Mouse (Mus musculus) limb, embryonic 11.5 days (tissue): ENCODE measurements around the gene Nampt. TPM values are rescaled to one million over a fixed set of nuclear protein-coding genes. Genes with fewer than 3 reads are reported as not detected.

Source experiments
- ATAC-seq: fragments of 200-750 bp; cut with Nextera tagmentation; 2 replicates; pipeline ENCODE4 v1.8.0; 2017; ENCODE audit warnings: low read depth; ENCODE audit not compliant: insufficient number of reproducible peaks, low FRiP score, low TSS enrichment
- DNase-seq: peaks from one replicate; pipeline ENCODE4 v3.0.0-alpha.2; 2015; ENCODE audit warnings: low spot score
- H3K27ac ChIP-seq: fragments of 300-500 bp; sonication (generic); replicated peaks from 2 replicates; pipeline ENCODE4 v1.5.1; 2014; ENCODE audit warnings: low read depth, mild to moderate bottlenecking, low read length
- H3K27me3 ChIP-seq: fragments of 300-500 bp; sonication (generic); 2 replicates; pipeline ENCODE4 v1.6.1; 2014; ENCODE audit warnings: mild to moderate bottlenecking, low read length, mixed read lengths; ENCODE audit not compliant: control insufficient read depth, insufficient read depth
- H3K36me3 ChIP-seq: fragments of 300-500 bp; sonication (generic); 2 replicates; pipeline ENCODE4 v1.6.1; 2014; ENCODE audit warnings: mild to moderate bottlenecking, low read length, moderate library complexity, mixed read lengths; ENCODE audit not compliant: control insufficient read depth, insufficient read depth
- H3K4me1 ChIP-seq: fragments of 300-500 bp; sonication (generic); 2 replicates; pipeline ENCODE4 v1.6.1; 2014; ENCODE audit warnings: low read length, mixed read lengths; ENCODE audit not compliant: control insufficient read depth, insufficient read depth
- H3K4me2 ChIP-seq: fragments of 300-500 bp; sonication (generic); 2 replicates; pipeline ENCODE4 v1.6.1; 2014; ENCODE audit warnings: low read depth, mild to moderate bottlenecking, moderate library complexity; ENCODE audit not compliant: severe bottlenecking
- H3K4me3 ChIP-seq: fragments of 300-500 bp; sonication (generic); 2 replicates; pipeline ENCODE4 v1.5.1; 2014; ENCODE audit warnings: low read depth, low read length
- H3K9ac ChIP-seq: fragments of 300-500 bp; sonication (generic); 2 replicates; pipeline ENCODE4 v1.6.1; 2014; ENCODE audit warnings: mild to moderate bottlenecking, low read length
- H3K9me3 ChIP-seq: fragments of 300-500 bp; sonication (generic); 2 replicates; pipeline ENCODE4 v1.6.1; 2016; ENCODE audit warnings: low read length; ENCODE audit not compliant: control insufficient read depth
- WGBS: fragments of 180-500 bp; shearing (Covaris S2); extraction: QIAGEN DNeasy Blood & Tissue Kit; methylation state at CpG from one replicate; pipeline ENCODE4 v1.1.7; 2014; 5-methylcytosine and 5-hydroxymethylcytosine counted together
- polyA plus RNA-seq: library from polyadenylated mRNA; unstranded; fragments of >200 nt; fragmentation: Nextera tagmentation; extraction: Ambion mirVana; gene quantifications from 2 replicates; pipeline ENCODE4 v1.2.1, GENCODE M21; 2014

Gene Nampt
- polyA plus RNA-seq, 1 experiment from 2014 or later: 33.0 TPM

- Histone ChIP-seq H3K9ac (no peak overlapping the region), H3K4me3 (no peak overlapping the region), H3K9me3 (no peaks in the 10 kb centered on the region), H3K4me2 (no peak overlapping the region), H3K4me1 (no peaks in the 10 kb centered on the region), H3K27me3 (no peaks in the 10 kb centered on the region), H3K36me3 (no peaks in the 10 kb centered on the region), H3K27ac (no peak overlapping the region)
- DNase-seq (no peak), ATAC-seq (no peak)
- WGBS: 92% methylated on average over 5 of the region's 5 CpGs
These were observed 34.4 kb downstream of the Nampt start for GRCm38 (mm10) chr12:32853757-32854156.

- Histone ChIP-seq H3K9ac (no peak overlapping the region), H3K9me3 (no peaks in the 10 kb centered on the region), H3K36me3 (no peaks in the 10 kb centered on the region), H3K4me1 (no peaks in the 10 kb centered on the region), H3K4me3 (no peak overlapping the region), H3K4me2 (no peak overlapping the region), H3K27ac (no peak overlapping the region), H3K27me3 (no peaks in the 10 kb centered on the region)
- DNase-seq (no peak), ATAC-seq (no peak)
- WGBS: 85% methylated on average over 6 of the region's 6 CpGs
These were observed 35.5 kb downstream of the Nampt start for GRCm38 (mm10) chr12:32854866-32855265.

- 87% methylated on average over 4 of the region's 4 CpGs for WGBS
- ATAC-seq: no peak
- Histone ChIP-seq H3K9me3 (no peaks in the 10 kb centered on the region), H3K27me3 (no peaks in the 10 kb centered on the region), H3K9ac (no peak overlapping the region), H3K4me1 (no peaks in the 10 kb centered on the region), H3K4me3 (no peak overlapping the region), H3K27ac (no peak overlapping the region), H3K4me2 (no peak overlapping the region), H3K36me3 (no peaks in the 10 kb centered on the region)
- DNase-seq: no peak
These were observed 36.1 kb downstream of the Nampt start for GRCm38 (mm10) chr12:32855398-32855797.

- no peaks in the 10 kb centered on the region for H3K36me3 ChIP-seq
- H3K27me3 ChIP-seq: no peaks in the 10 kb centered on the region
- no peaks in the 10 kb centered on the region for H3K4me1 ChIP-seq
- no peak overlapping the region for H3K27ac ChIP-seq
- no peak for DNase-seq
- no peaks in the 10 kb centered on the region for H3K9me3 ChIP-seq
- H3K4me3 ChIP-seq: no peak overlapping the region
- no peak for ATAC-seq
- H3K9ac ChIP-seq: no peak overlapping the region
- 86% methylated on average over 14 of the region's 14 CpGs for WGBS
- H3K4me2 ChIP-seq: no peak overlapping the region
These were observed 37.6 kb downstream of the Nampt start for GRCm38 (mm10) chr12:32856707-32857511.

GRCm38 (mm10) chr12:32858444-32858843 lies 39.1 kb downstream of the Nampt start:
- H3K27ac ChIP-seq: no peak overlapping the region
- H3K9me3 ChIP-seq: no peaks in the 10 kb centered on the region
- H3K27me3 ChIP-seq: no peaks in the 10 kb centered on the region
- no peak for DNase-seq
- no peak overlapping the region for H3K4me3 ChIP-seq
- WGBS: 78% methylated on average over 1 of the region's 1 CpGs
- no peaks in the 10 kb centered on the region for H3K4me1 ChIP-seq
- no peak overlapping the region for H3K4me2 ChIP-seq
- no peaks in the 10 kb centered on the region for H3K36me3 ChIP-seq
- no peak for ATAC-seq
- H3K9ac ChIP-seq: no peak overlapping the region

- Histone ChIP-seq H3K27ac (no peak overlapping the region), H3K4me2 (no peak overlapping the region), H3K9me3 (no peaks in the 10 kb centered on the region), H3K9ac (no peak overlapping the region), H3K36me3 (no peaks in the 10 kb centered on the region), H3K4me3 (no peak overlapping the region), H3K4me1 (no peaks in the 10 kb centered on the region), H3K27me3 (no peaks in the 10 kb centered on the region)
- ATAC-seq: no peak
- no peak for DNase-seq
- 90% methylated on average over 5 of the region's 5 CpGs for WGBS
These were observed 41.5 kb downstream of the Nampt start for GRCm38 (mm10) chr12:32860820-32861219.

GRCm38 (mm10) chr12:32870815-32871214 lies 51.5 kb downstream of the Nampt start:
- Histone ChIP-seq H3K9ac (no peak overlapping the region), H3K4me1 (no peaks in the 10 kb centered on the region), H3K36me3 (no peaks in the 10 kb centered on the region), H3K27ac (no peak overlapping the region), H3K4me3 (no peak overlapping the region), H3K4me2 (no peak overlapping the region), H3K27me3 (no peaks in the 10 kb centered on the region), H3K9me3 (no peaks in the 10 kb centered on the region)
- DNase-seq (no peak), ATAC-seq (no peak)
- 91% methylated on average over 5 of the region's 5 CpGs for WGBS

GRCm38 (mm10) chr12:32877500-32877899 lies 58.2 kb downstream of the Nampt start:
- Histone ChIP-seq H3K4me1 (no peaks in the 10 kb centered on the region), H3K27ac (no peak overlapping the region), H3K4me3 (no peak overlapping the region), H3K9me3 (no peaks in the 10 kb centered on the region), H3K36me3 (no peaks in the 10 kb centered on the region), H3K27me3 (no peaks in the 10 kb centered on the region), H3K9ac (no peak overlapping the region), H3K4me2 (no peak overlapping the region)
- no peak for DNase-seq
- ATAC-seq: no peak
- WGBS: 89% methylated on average over 9 of the region's 9 CpGs
